Mouse (Mus musculus) embryonic fibroblast, embryonic 13.5 days (primary cell): ENCODE measurements around the gene 1700029P11Rik. TPM values are rescaled to one million over a fixed set of nuclear protein-coding genes. Genes with fewer than 3 reads are reported as not detected.

Experiments
- H3K27ac ChIP-seq: 2 replicates; pipeline ENCODE4 v1.5.1; 2012; ENCODE audit warnings: low read length, control low read depth, inconsistent platforms; ENCODE audit not compliant: insufficient read depth
- H3K4me1 ChIP-seq: 2 replicates; pipeline ENCODE4 v1.6.1; 2011; ENCODE audit warnings: low read length; ENCODE audit not compliant: control insufficient read depth, insufficient read depth
- H3K4me3 ChIP-seq: 2 replicates; pipeline ENCODE4 v1.5.1; 2011; ENCODE audit warnings: mild to moderate bottlenecking, control low read depth, low read length; ENCODE audit not compliant: insufficient read depth
- CTCF ChIP-seq: IDR thresholded peaks from 2 replicates; pipeline ENCODE4 v1.5.1; 2011; ENCODE audit warnings: mild to moderate bottlenecking, control low read depth, low read length, moderate library complexity, borderline replicate concordance; ENCODE audit not compliant: insufficient read depth
- POLR2A ChIP-seq: IDR thresholded peaks from 2 replicates; pipeline ENCODE4 v1.6.1; 2011; ENCODE audit warnings: low read depth, mild to moderate bottlenecking, control low read depth, low read length, moderate library complexity
- polyA plus RNA-seq: library from polyadenylated mRNA; stranded (reverse); fragments of >200 nt; gene quantifications from 2 replicates; pipeline ENCODE4 v1.2.4, GENCODE M21; 2011; ENCODE audit warnings: low read depth; ENCODE audit not compliant: missing spikeins, insufficient read length

1700029P11Rik gene
- polyA plus RNA-seq, 1 experiment = not detected

DNA sequence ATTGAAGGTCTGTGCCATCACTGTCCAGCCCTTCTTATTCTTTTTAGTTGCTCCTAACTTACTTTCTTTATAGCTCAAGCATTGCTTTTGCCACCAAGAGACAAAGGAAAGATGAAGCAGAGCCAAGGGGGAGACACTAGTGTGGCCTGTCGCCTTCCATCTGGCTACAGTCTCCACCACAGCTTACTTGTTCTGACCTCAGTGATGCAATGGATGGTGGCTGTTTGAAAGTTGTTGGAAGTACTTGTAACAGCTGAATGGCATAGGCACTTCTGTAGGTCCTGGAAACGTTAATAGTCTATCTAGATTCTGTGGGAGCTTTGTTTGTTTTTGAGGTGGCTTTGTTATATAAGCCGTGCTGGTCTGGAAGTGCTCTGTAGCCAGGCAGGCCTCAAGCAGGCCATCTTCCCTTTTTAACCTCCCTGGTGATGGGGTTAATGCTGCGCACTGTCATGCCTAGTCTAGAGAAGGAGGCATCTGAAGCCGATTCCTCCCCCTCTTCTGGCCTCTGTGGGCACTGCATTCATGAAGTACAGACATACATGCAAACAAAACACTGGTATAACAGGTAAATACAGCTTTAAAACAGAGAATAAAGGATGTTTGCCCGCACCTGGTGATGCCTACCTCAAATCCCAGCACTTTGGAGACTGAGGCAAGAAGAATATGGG is 43.8 kb downstream of the 1700029P11Rik start:
- no peak for TF ChIP-seq POLR2A
- TF ChIP-seq CTCF = no peak
- H3K27ac ChIP-seq = no peak overlapping the region
- H3K4me1 ChIP-seq = no peaks in the 10 kb centered on the region
- H3K4me3 ChIP-seq = no peak overlapping the region

GRCm38 (mm10) chr15:82027276-82027675 is 46.9 kb downstream of the 1700029P11Rik start:
- TF ChIP-seq CTCF (no peak), POLR2A (no peak)
- no peak overlapping the region for H3K27ac ChIP-seq
- H3K4me3 ChIP-seq = no peak overlapping the region
- no peaks in the 10 kb centered on the region for H3K4me1 ChIP-seq

DNA sequence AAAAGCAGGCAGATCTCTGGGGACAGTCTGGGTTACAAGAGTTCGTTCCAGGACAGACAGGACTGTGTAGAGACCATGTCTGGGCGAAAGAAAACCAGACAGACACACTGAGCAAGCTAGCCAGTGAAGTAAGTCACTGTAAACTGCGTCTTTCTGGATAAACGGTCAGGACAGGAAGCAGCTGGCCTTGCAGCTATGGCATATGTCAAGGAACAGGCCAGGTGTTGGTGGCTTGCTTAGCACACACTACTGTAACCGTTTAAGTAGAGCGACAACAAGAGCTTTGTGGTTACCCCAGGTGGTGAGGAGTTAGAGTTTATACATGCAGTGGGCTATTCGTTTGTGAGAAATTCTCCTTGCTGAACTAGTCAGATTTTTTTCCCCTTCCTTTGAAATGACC is 47.4 kb downstream of the 1700029P11Rik start:
- Histone ChIP-seq H3K4me1 (no peaks in the 10 kb centered on the region), H3K4me3 (no peak overlapping the region), H3K27ac (no peak overlapping the region)
- TF ChIP-seq CTCF (no peak), POLR2A (no peak)

Other genes starting within 250 kb of the 1700029P11Rik start
- gene Zc3h7b, start 235.5 kb upstream of the 1700029P11Rik start, polyA plus RNA-seq = 41.2 and 50.6 TPM in 2 replicates
- 68.2 and 69.1 TPM in 2 replicates for gene Rangap1, start 235.0 kb upstream of the 1700029P11Rik start, polyA plus RNA-seq
- 37.4 and 43.1 TPM in 2 replicates for gene Tef, start 178.1 kb upstream of the 1700029P11Rik start, polyA plus RNA-seq
- 21.4 and 22.8 TPM in 2 replicates for gene Tob2, start 121.7 kb upstream of the 1700029P11Rik start, polyA plus RNA-seq
- 53.0 and 71.3 TPM in 2 replicates for gene Phf5a, start 108.6 kb upstream of the 1700029P11Rik start, polyA plus RNA-seq
- gene Aco2, start 108.2 kb upstream of the 1700029P11Rik start, polyA plus RNA-seq = 143 and 150 TPM in 2 replicates
- 12.3 and 16.2 TPM in 2 replicates for gene Polr3h, start 54.3 kb upstream of the 1700029P11Rik start, polyA plus RNA-seq
- gene Csdc2, start 43.8 kb upstream of the 1700029P11Rik start, polyA plus RNA-seq = 3.3 and 4.4 TPM in 2 replicates
- gene Pmm1, start 19.6 kb upstream of the 1700029P11Rik start, polyA plus RNA-seq = 88.7 and 121 TPM in 2 replicates
- 37.4 and 38.1 TPM in 2 replicates for gene Xrcc6, start 7.3 kb downstream of the 1700029P11Rik start, polyA plus RNA-seq
- 49.4 and 50.2 TPM in 2 replicates for gene Desi1, start 53.3 kb downstream of the 1700029P11Rik start, polyA plus RNA-seq
- 176 and 193 TPM in 2 replicates for gene Snu13, start 67.1 kb downstream of the 1700029P11Rik start, polyA plus RNA-seq
- not detected in 2 replicates for gene 4930407I10Rik, start 78.6 kb downstream of the 1700029P11Rik start, polyA plus RNA-seq
- gene Mei1, start 89.5 kb downstream of the 1700029P11Rik start, polyA plus RNA-seq = not detected in 2 replicates
- gene Ccdc134, start 147.4 kb downstream of the 1700029P11Rik start, polyA plus RNA-seq = 15.0 and 18.6 TPM in 2 replicates
- gene Srebf2, start 166.6 kb downstream of the 1700029P11Rik start, polyA plus RNA-seq = 86.4 and 87.3 TPM in 2 replicates
- gene Shisa8, start 232.3 kb downstream of the 1700029P11Rik start, polyA plus RNA-seq = not detected in 2 replicates
- not detected in 2 replicates for gene Tnfrsf13c, start 243.8 kb downstream of the 1700029P11Rik start, polyA plus RNA-seq